Mouse (Mus musculus) macrophage (primary cell): ENCODE data around the gene Rassf10. TPM values are rescaled to one million over a fixed set of nuclear protein-coding genes. Genes with fewer than 3 reads are reported as not detected.

Source experiments
- H3K27ac ChIP-seq: fragments of 350-480 bp; formaldehyde crosslinking; 2 replicates; pipeline ENCODE4 v1.9.0; 2021
- H3K36me3 ChIP-seq: fragments of 350-480 bp; formaldehyde crosslinking; 2 replicates; pipeline ENCODE4 v1.9.0; 2021; ENCODE audit errors: inconsistent target
- H3K4me3 ChIP-seq: fragments of 350-480 bp; formaldehyde crosslinking; 2 replicates; pipeline ENCODE4 v1.9.0; 2021; ENCODE audit errors: inconsistent target
- H3K79me2 ChIP-seq: fragments of 350-480 bp; formaldehyde crosslinking; 2 replicates; pipeline ENCODE4 v1.9.0; 2021; ENCODE audit errors: inconsistent target
- WGBS: methylation state at CpG from one replicate; pipeline ENCODE4 v1.1.7; 2026; ENCODE audit warnings: inconsistent platforms; ENCODE audit not compliant: missing documents; 5-methylcytosine and 5-hydroxymethylcytosine counted together
- polyA plus RNA-seq: library from polyadenylated mRNA; stranded (reverse); fragments of 250-400 nt; gene quantifications from 3 replicates; pipeline ENCODE4 v1.2.4, GENCODE M21; 2018; ENCODE audit warnings: inconsistent platforms

Rassf10 gene
- polyA plus RNA-seq, 1 experiment from 2014 or later = not detected

- WGBS = 7% methylated on average over 3 of the region's 3 CpGs
- H3K4me3 ChIP-seq = no peak overlapping the region
- H3K27ac ChIP-seq = no peak overlapping the region
- no peaks in the 10 kb centered on the region for H3K79me2 ChIP-seq
- H3K36me3 ChIP-seq = no peaks in the 10 kb centered on the region
Measured at GRCm38 (mm10) chr7:113003565-113004255, 49.9 kb downstream of the Rassf10 start.

GRCm38 (mm10) chr7:113005726-113006125 is 52.0 kb downstream of the Rassf10 start:
- H3K27ac ChIP-seq = no peak overlapping the region
- WGBS = 99% methylated on average over 6 of the region's 6 CpGs
- no peaks in the 10 kb centered on the region for H3K36me3 ChIP-seq
- H3K4me3 ChIP-seq = no peak overlapping the region
- H3K79me2 ChIP-seq = no peaks in the 10 kb centered on the region
